In genomic region chr14:5961635-5962034, GRCm38 (mm10) we compare ENCODE assay signal across 8 mouse cellular contexts. TPM values are rescaled to one million over a fixed set of nuclear protein-coding genes. Genes with fewer than 3 reads are reported as not detected.
DNase-seq lines count a peak whose midpoint lies in the region; ATAC-seq and TF ChIP-seq lines count a peak whose summit lies in the region.
"Not testable (repeated sequence)": the region's sequence is repeated elsewhere in the genome, so short reads cannot be mapped to it uniquely, and the experiment has no call there.

Gm3248 (minus strand) TSS chr14:5961745.

- H3K4me1 ChIP-seq in cerebellum, adult 2 months (ENCODE audit: control insufficient read depth, insufficient read depth, low read length); forebrain, embryonic 12.5 days; heart, embryonic 14.5 days (ENCODE audit: control insufficient read depth in 2 of 2, insufficient read depth in 2 of 2, low read length in 2 of 2); kidney, adult 2 months (ENCODE audit: control insufficient read depth, insufficient read depth, low read length); limb, embryonic 11.5 days (ENCODE audit: control insufficient read depth, insufficient read depth, low read length): not testable (repeated sequence)

- not testable (repeated sequence) for H3K27me3 ChIP-seq in cerebellum, adult 2 months (ENCODE audit: control insufficient read depth, insufficient read depth, low read length); forebrain, embryonic 12.5 days; heart, embryonic 14.5 days (ENCODE audit: control insufficient read depth, insufficient read depth, low read length); kidney, adult 2 months (replicated peaks; ENCODE audit: control insufficient read depth, insufficient read depth, low read length); limb, embryonic 11.5 days (ENCODE audit: control insufficient read depth, insufficient read depth, low read length)

- peak within 1 kb of the TSS; percentile 72 for H3K4me2 ChIP-seq in forebrain, embryonic 12.5 days
- H3K4me2 ChIP-seq in heart, embryonic 14.5 days (ENCODE audit: low read length) = peak within 1 kb of the TSS; percentile 71
- H3K4me2 ChIP-seq in limb, embryonic 11.5 days (ENCODE audit: low read depth, severe bottlenecking) = peak within 1 kb of the TSS; percentile 59

- not testable (repeated sequence) for ATAC-seq in forebrain, embryonic 12.5 days (ENCODE audit: low FRiP score); heart, embryonic 14.5 days (ENCODE audit: insufficient number of reproducible peaks, insufficient read depth, low FRiP score, low read depth); limb, embryonic 11.5 days (ENCODE audit: insufficient number of reproducible peaks, low FRiP score, low TSS enrichment, low read depth)

- H3K9me3 ChIP-seq in forebrain, embryonic 12.5 days; heart, embryonic 14.5 days (ENCODE audit: control insufficient read depth, low read length); limb, embryonic 11.5 days (ENCODE audit: control insufficient read depth, low read length): not testable (repeated sequence)

- DNase-seq in CD4-positive, CD25-positive, alpha-beta regulatory T cell, adult 2 months (ENCODE audit: low read depth, low spot score) = peak; percentile 26
- peak; percentile 14 to 37 for DNase-seq in cerebellum, adult 2 months
- peak; percentile 15 for DNase-seq in kidney, adult 2 months
- peak; percentile 34 for DNase-seq in limb, embryonic 11.5 days (ENCODE audit: low spot score)
- peak; percentile 1 for DNase-seq in mesoderm, embryonic 11.5 days (ENCODE audit: low read depth, low spot score)
- DNase-seq in right cerebral cortex, postnatal 25 days = peak; percentile 21

- TF ChIP-seq POLR2A in cerebellum, adult 2 months (IDR thresholded peaks at IDR 0.05; ENCODE audit: borderline replicate concordance, insufficient read depth, low read length); kidney, adult 2 months (IDR thresholded peaks at IDR 0.05; ENCODE audit: low read depth, low read length): not testable (repeated sequence)

- not testable (repeated sequence) for H3K27ac ChIP-seq in cerebellum, adult 2 months (ENCODE audit: insufficient read depth, low read length); forebrain, embryonic 12.5 days; heart, embryonic 14.5 days (replicated peaks in 1 of 2; ENCODE audit: control insufficient read depth in 1 of 2, insufficient read depth in 1 of 2, low read depth in 2 of 2, low read length in 2 of 2); kidney, adult 2 months (ENCODE audit: insufficient read depth, low read depth, low read length); limb, embryonic 11.5 days (replicated peaks; ENCODE audit: low read depth, low read length)

- 4% methylated on average over 12 of the region's 23 CpGs for WGBS in cerebellum, adult 2 months
- WGBS in forebrain, embryonic 12.5 days = 2% methylated on average over 20 of the region's 23 CpGs
- 4% methylated on average over 11 of the region's 23 CpGs for WGBS in heart, embryonic 14.5 days
- 5% methylated on average over 15 of the region's 23 CpGs for WGBS in kidney, adult 2 months
- 3% methylated on average over 12 of the region's 23 CpGs for WGBS in limb, embryonic 11.5 days

- TF ChIP-seq CTCF in cerebellum, adult 2 months (IDR thresholded peaks at IDR 0.05; ENCODE audit: borderline replicate concordance, insufficient read depth, low read depth, low read length); kidney, adult 2 months (conservative IDR thresholded peaks at IDR 0.05; ENCODE audit: insufficient read depth, insufficient read length, low read depth, low read length): not testable (repeated sequence)

- not testable (repeated sequence) for H3K36me3 ChIP-seq in forebrain, embryonic 12.5 days (replicated peaks); heart, embryonic 14.5 days (ENCODE audit: control insufficient read depth, insufficient read depth, low read length); kidney, adult 2 months (ENCODE audit: control insufficient read depth, insufficient read depth, low read length); limb, embryonic 11.5 days (ENCODE audit: control insufficient read depth, insufficient read depth, low read length)

- H3K4me3 ChIP-seq in cerebellum, adult 2 months (replicated peaks; ENCODE audit: insufficient read depth, low read depth, low read length) = peak within 1 kb of the TSS; percentile 37
- H3K4me3 ChIP-seq in forebrain, embryonic 12.5 days (replicated peaks) = peak within 1 kb of the TSS; percentile 46
- H3K4me3 ChIP-seq in heart, embryonic 14.5 days (ENCODE audit: control insufficient read depth in 1 of 2, insufficient read depth in 1 of 2, low read depth in 1 of 2, low read length in 2 of 2) = peak within 1 kb of the TSS; percentile 44 to 60
- H3K4me3 ChIP-seq in kidney, adult 2 months (ENCODE audit: insufficient read depth, low read depth, low read length) = peak within 1 kb of the TSS; percentile 54
- H3K4me3 ChIP-seq in limb, embryonic 11.5 days (ENCODE audit: low read depth, low read length) = peak within 1 kb of the TSS; percentile 31

- H3K9ac ChIP-seq in forebrain, embryonic 12.5 days = peak within 1 kb of the TSS; percentile 56
- peak within 1 kb of the TSS; percentile 41; the same call in 1 of the 2 replicates for H3K9ac ChIP-seq in heart, embryonic 14.5 days (ENCODE audit: low read length)
- H3K9ac ChIP-seq in limb, embryonic 11.5 days (ENCODE audit: low read length) = not testable (repeated sequence)

RNA-seq across cellular contexts. Expression of gene Gm3248, which starts in this region (rescaled TPM):
- polyA plus RNA-seq in cerebellum, adult 2 months (2012; rRNA removed) = 2.2 and 2.9 TPM in 2 replicates
- 0.34 and 0.92 TPM in 2 replicates for polyA plus RNA-seq in forebrain, embryonic 12.5 days (2016; fragmentation: Nextera tagmentation; extraction: Ambion mirVana)
- polyA plus RNA-seq in heart, embryonic 14.5 days (2014; fragmentation: Nextera tagmentation; extraction: Ambion mirVana) = 0.38 and 0.61 TPM in 2 replicates
- 0.04 TPM in 1 of 2 replicates, not detected in the other for polyA plus RNA-seq in kidney, adult 2 months (2012; rRNA removed)
- polyA plus RNA-seq in limb, embryonic 11.5 days (2014; fragmentation: Nextera tagmentation; extraction: Ambion mirVana) = 0.16 and 0.20 TPM in 2 replicates

Comparison
In these comparisons a context has a peak if more than half of its experiments do, and no peak if none do; other contexts are left out.
1. Peak in DNase-seq and H3K4me3 ChIP-seq in kidney, adult 2 months; RNA of the gene not detected or under 1 TPM.
2. Peak in DNase-seq, H3K4me3 ChIP-seq and H3K4me2 ChIP-seq in limb, embryonic 11.5 days; RNA of the gene not detected or under 1 TPM.